Mouse (Mus musculus) urinary bladder, postnatal 25 days (tissue): ENCODE data around the gene Tnik.

Experiments
- DNase-seq: peaks from one replicate; pipeline ENCODE4 v3.0.0; 2022; ENCODE audit warnings: low spot score

Gene Tnik

DNA sequence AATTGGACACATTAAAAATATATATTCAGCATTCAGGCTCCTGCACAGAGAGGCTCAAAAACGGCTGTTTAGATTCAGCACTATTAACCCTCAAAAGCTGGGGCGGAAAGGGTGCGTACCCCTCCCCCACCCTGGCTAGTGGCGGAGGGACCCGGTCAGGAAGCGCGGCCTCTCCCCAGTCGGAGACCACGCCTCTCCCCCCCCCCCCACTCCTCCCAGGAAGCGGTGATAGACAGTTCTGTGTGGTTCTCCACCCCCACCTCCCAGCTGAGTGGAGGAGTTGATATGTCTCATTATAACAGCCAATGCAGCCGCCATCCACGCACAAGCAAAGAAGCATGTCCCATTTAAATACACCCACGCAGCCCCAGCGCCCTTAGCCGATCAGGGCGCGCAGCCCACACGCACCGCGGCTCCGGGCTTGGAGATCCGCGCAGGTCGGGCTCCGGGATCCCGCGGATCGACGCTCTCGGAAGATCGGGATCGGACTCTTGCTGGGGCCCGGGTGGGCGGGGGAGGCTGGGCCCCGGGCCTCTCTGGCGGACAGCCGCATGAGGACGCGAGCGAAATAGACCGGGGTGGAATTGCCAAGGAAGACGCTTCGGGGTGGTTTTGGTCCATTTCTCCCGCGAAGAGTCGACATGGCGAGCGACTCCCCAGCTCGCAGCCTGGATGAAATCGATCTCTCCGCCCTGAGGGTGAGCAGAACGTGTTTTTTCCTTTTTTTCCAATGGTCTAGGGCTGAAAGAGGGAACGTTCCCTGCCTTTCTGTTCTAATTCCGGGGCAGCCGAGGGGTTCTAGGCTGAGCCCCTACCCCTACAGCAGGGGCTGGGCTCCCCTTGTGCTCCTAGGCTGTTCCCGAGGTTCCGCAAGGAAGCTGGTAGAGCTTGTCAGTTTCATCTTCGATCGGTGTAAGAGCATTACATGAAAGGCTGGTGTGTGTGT, at the start of gene Tnik:
Gene Tnik (plus strand): TSS at position 213 of the 946 bp plus-strand sequence.
- peak; percentile 56 for DNase-seq

DNA sequence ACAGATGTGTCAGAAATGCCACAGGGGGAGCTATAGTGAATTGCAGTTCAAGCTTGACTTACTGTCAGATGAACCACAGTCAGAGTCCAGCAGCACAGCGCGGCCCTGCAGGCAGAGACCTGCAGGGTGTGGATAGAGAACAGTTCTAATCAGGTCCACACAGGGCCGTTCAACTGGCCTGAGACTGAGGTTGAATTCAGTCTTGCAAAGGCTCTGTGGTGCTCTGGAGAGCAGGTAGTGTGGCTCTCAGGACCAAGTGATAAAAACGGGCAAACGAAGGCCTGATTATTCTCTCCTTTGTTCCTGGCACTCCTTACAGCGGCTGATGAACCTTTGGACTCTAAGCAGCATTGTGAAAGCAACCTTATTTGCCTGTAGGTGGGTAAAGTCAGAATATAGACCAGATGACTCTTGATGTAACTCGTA, 48.1 kb upstream of the Tnik start:
- no peak for DNase-seq

DNA sequence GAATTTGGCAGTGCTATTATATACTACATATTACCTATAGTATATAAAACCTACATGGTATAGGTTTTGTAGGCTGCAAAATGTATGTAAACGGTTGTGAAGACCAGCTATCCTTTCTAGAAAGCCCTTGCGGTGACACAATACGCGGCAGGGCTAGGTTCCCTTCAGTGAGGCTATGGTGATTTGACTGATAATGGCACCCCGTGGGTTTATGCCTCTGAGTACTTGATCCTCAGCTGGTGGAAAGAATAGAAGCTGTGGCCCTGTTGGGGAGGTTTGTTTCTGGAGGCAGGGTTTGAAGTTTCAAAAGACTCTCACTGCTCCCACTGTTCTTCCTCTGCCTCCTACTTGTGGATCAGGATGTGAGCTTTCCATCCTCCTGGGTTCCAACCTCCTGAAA, 46.0 kb upstream of the Tnik start:
- DNase-seq, result no peak

DNA sequence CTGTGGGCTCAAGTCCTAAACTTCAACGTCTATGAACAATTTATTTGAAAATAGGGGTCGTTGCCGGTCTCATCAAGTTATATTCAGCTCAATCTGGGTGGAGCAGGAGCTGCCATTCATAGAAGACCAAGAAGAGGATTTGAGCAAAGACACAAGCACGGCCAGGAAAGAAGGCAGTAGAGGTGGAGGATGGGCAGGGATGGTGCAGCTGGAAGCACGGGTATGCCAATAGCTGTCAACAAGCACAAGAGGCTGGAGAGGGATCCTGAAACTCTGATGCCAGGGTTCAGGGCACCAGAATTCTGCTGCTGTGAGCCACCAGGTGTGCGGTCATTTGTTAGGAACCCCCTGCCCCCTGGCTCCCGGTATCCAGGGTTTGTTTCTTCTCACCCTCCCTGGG, 43.5 kb upstream of the Tnik start:
- DNase-seq, result no peak

DNA sequence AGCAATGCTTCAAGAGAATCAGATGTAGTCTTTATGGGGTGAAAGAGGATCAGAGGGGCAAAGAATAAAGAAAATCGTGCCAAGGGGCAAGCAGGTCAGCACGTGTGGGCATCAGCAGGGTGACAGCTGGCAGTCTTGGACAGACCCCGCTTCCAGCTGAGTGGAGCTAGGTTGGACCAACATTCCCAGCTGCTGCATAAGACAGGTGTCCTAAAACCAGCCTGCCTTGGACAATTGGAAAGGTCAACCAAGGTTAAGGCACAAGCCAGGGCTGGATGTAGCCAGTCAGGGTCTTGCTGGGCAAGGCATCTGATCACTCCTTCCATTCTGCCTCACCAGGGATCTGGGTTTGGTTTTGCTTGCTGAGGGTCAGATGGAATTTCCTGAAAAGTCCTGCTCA, 43.0 kb upstream of the Tnik start:
- no peak for DNase-seq

DNA sequence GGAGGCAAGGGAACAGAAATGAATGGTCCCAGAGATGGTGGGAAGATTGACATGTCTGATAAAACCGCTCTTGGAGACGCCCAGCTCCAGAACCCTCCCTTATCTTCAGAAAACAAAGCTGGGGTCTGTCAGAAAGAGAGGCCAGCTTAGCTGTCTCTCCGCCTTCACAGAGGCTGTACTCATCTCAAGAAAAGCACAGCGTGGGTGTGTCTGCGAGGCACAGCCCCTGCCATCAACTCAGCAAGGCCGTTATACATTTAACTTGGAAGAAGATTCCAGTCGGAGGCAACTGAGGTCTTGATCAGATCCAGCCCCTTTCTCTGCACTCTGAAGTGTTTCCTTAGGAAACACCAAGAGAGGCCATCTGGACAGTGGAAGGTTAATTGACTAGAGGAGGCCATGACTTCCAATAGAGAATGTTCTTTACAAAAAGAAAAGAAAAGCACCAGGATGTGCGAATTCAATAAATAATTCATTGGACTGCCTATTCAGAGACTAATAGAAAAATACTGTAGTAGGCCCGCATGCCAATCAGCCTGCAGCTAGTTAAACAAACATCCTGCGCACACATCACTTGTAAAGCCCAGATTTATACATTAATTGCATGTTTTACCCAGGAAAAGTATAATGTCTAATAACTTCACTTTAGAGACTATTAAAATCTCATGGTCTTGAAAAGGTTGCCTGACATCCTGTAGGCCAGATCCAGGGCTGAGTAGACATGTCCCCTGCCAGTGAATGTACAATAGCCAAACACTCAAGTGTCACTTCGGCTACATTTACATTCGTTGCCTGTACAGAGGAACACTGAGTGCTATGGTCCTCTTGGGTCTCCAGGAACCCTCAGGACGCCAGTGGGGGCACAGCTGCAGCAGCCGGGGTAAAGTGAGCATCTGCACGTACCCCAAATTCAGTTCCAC, 38.3 kb upstream of the Tnik start:
- no peak for DNase-seq

DNA sequence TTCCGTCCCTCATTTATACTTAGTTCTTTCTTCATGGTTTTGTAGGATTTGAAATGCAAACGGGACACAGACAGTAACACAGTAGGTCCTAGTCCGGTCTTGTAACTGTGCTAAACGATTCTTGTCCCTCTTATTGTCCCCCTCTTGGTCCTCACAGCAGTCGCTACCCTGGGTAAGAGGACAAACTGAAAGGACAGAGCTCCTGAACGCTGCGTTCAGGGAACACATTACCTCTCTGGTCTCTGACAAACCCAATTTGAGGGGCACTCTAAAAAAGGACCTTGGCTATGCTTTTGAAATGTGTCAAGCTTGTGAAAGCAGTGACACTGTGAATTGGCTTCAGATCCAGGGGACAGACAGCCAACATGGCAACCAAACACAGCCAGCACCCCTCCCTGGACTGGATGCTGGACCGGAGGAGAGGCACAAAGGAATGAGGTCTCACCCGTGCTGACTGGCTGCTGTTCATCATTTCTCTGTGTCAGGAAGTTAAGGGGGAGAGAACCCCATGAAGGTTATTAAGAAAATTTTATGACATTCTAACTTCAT, 37.6 kb upstream of the Tnik start:
- no peak for DNase-seq

DNA sequence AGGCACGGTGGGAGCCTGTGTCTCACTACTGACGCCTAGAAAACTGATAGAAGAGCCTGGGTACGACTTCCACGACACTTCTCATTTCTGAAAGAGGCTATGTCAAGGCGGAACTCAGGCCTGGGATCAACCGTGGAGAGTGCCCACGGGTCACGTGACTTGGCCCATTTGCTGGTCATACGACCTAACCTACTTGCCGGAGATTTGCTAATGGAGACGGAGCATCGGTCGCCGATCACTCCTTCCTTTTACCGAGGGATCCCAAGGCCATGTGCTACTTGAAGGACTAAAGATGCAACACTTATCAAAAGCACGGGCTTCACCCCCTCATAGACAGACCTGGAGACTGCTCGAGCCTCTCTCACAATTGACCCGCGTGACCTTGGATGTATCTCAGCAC, 36.8 kb upstream of the Tnik start:
- no peak for DNase-seq

DNA sequence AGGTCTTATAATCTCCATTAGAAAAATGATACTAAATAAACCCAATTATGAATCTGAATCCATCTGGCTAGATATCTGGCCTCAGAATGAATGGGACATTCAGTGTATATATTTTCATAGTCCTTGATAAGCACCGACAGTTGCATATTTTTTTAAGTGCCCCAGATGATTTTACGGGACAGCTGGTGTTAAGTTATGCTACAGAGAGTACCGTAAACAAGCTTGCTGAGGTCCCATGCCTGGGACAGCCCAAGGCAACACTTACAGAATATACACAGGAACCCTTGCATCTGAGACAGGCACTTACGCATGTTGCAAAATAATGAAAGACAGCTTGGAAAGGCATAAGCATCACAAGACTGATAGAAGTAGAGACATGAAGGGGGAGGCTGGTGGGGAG, 34.1 kb upstream of the Tnik start:
- no peak for DNase-seq

DNA sequence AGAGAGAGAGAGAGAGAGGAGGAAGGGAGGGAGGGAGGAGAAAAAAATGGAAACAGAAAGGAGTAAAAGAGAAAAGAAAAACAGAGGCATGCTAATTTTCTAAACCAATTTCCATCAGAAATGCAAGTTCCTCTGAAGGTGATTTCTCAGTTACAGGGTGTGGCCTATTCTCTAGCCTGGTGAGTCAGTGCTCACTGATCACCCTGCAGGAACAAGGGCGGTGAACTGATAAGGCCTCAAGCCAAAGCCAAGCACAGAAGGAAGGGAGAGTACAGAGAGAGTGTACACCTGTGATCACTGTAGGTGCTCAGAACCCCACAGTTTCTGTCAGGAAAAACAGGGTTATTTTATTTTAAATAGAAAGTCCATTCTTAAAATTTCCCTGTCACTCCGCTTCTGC, 33.5 kb upstream of the Tnik start:
- no peak for DNase-seq

DNA sequence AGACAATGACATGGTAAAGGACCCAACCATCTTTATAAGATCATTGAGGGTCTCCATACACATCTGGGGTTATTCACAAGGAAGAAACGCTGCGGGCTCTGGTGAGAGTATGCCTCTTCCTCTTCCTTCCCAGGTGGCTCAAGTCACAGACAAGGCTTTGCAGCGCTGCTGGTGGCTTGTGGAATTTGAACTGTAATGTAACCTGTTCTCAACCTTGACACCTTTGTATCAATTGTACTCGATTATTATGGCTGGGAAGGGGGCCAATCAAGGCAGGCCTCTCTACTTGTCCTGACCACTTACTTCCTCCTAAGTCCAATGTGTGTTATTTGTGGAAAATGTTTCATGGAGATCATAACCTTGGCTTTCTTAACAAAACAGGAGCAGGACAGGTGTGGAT, 30.1 kb upstream of the Tnik start:
- no peak for DNase-seq

DNA sequence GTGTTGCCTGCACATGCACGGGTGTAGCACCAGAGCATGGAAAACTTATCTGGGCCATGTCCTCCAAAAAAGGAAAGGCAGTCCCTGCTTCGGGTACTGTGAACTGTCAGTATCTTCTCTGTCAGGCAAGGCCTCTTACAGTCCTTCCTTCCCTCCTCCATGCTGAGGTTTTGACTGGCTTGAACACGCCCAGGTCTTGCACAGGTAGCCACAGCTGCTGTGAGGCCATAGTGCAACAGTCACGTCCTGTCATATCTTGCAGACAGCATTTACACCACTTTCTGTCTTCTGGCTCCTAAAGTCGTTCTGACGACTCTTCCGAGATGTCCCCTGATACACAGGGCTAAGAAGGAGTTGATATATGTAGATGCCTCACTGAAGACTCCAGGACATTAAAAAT, 28.8 kb upstream of the Tnik start:
- no peak for DNase-seq

DNA sequence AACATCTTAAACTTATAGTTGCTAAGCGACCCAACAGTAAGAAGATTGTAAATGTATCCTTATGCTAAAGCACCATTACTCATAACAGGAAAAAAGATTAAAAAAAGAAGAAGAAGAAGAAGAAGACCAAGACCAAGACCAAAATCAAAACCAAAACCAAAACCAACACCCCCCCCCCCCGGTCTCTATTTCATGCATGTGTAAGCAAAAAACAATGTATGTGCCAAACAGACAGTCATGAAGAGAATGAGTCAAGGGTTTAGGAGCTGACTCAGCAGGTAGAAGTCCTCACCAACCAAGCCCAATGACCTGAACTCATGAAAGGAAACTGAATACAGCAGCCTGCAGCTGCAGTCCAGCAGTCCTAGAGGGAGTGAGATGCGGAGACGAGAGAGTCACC, 26.3 kb upstream of the Tnik start:
- no peak for DNase-seq

DNA sequence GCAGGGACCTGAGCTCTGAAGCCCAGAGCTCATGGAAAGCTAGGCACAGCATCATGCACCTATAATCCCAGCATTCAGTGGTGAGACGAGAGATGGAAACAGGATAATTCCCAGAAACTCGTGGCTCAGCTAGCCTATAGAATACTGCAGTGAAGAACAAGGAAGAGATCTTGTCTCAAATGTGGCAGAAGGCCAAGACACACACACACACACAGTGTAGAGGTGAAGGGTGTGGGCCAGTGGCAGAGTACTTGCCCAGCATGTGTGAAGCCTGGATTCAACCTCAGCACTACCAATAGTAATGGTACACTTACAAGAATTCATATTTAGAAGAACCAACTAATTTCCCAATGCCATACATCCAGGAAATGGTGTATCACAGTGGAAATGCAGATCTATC, 24.9 kb upstream of the Tnik start:
- DNase-seq, result no peak

DNA sequence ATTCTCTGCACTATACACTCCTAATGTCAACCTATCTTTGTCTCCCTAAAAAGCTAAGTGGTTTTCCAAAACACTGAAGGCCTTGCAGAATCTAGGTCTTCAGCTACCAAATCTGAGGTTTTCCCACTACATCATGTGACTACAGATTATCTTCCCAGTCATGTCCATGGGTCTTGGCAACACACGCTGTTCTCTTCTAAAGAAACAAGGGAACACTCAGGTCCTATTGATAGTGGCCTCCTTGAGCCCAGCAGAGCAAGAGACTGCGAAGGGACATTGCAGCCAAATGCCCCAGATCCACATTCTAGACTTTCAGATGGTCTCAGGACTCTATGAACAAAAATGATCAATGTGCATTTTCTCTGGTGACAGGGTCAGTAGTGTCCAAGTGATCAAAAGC, 20.5 kb upstream of the Tnik start:
- DNase-seq, result no peak

DNA sequence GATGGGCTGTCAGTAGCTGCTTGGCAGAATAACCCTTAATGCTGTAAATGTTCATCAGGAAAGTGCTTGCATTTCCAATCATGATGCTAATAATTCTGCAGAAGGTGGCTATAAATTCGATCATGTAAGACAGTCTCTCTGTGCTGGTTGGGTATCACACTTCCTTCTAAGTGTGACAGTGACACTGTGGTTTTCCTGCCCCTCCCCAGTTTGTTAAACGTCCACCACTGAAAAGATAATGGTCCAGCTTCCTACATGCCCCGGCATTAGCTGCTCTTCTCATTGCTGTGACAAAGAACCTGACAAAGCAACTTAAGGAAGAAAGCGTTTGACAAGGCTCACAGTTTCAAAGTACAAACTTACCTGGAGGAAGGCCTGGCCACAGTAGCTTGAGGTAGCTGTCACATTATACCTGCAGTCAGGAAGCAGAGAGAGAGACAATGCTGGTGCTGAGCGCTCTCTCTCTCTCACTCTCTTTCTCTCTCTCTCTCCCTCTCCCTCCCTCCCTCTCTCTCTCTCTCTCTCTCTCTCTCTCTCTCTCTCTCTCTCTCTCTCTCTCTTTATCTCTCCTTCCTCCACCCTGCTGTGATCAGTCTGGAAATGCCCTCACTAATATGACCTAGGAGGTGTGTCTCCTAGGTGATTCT, 18.6 kb upstream of the Tnik start:
- DNase-seq, result no peak

DNA sequence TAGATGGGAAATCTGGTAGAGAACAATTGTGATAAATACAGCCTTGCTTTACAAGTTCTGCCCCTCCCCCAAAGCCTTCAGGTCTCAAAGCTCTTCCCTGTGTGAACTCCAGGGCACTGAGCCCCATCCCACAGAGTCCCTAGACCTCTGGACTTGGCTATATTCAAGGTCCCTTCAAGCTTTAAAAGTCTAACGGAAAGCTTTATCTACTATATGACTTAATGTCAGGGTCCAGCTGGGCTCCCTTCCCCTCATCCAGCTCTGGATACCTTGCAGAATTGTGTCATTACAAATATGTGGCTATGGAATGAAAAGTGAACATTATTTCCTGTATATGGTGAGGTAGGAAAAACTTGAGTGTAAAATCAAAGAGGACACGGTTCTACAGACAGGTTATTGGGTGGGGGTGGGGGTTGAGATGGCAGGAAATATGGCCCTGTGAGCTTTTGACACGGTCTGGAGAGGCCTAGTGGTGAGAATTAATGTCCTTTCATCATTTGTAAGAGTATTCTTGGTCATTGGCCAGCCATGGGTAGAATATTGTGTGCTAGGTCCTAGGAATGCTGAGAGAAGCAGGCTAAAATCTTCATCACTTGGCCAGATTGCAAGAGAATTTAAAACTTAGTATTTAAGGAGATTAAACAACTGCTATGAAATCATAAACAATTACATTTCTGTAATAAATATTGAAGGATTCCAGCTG, 14.6 kb upstream of the Tnik start:
- DNase-seq, result no peak

DNA sequence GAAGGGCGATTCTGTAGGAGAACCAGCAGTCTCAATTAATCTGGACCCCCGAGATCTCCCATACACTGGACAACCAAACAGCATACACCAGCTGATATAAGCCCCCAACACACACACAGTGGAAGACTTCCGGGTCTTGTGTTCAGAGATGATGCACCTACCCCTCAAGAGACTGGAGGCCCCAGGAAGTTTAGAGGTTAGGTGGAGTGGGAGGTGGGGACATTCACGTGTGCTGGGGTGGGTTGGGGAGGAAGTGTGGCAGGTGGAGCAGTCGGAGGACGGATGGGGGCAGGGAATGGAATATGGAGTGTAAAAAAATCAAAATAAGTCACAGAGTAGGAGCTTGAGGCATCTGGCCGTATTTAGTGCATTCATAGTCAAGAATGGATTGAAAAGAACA, 7.3 kb upstream of the Tnik start:
- no peak for DNase-seq

DNA sequence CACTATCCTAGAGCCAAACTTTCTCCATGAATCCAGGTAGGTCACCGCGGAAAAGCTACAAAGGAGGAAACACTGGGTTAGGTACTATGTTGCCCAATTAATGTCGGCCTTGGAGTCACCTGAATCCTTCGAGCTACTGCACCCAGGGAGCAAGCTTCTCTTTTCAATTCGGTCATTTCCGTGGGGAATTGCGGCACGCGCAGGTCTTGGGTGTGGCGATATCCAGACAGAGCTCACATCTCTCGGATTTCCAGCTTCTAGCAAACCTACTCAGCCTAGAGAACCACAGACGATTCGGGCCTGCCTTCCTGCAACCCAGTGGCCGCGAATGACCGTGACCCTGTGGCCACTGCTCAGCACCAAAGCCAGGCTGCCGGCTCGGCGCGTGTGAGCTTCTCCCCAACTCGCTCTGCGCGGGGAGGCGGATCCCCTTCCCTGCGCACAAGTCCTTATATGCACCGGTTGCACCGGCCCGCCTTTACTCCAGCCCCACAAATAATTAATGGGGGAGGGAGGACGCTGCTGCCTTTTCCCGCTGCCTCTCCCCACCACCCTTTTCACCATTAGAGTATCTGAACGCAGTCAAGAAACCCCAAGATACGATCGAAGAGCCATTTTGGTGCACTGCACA, 528 bp upstream of the Tnik start:
- DNase-seq, result peak; percentile 50

DNA sequence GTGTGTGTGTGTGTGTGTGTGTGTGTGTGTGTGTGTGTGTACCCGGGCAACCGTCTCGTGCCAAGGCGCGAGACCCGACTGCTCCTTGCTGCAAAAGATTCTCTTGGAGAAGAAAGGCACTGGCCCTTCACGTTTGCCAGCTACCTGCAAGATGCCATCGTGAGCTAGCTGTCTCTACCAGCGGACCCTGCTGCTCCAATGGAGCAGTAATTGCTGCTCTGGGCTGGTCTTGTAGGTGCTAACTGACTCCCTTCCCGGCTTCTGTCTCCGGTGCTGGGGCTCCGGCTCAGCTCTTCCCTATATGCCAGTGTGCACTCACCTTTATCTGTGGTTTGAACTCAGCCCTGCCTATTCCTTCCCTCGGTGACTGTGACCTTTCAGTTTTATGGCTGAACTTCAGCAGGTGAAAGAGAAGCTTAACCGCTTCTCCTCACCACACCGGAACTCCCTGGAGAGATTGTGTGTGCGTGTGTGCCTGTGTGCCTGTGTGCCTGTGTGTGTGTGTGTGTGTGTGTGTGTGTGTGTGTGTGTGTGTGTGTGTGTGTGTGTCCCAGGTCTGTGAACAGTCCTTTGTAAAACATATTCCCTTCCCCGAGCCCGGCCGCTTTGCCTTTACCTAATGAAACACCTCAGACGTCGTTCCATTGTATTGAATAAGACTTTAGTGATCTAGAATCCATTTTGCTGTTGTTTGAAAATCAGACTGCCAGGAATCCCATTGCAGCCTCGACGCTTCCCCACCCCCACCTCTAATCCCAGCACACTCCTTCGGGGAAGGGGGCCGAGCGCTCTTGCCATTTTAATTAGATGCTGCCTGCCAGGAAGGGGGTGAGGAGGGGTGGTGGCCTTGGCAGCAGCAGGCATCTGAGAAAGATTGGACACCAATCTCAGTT, 1.2 kb downstream of the Tnik start:
- DNase-seq, result peak; percentile 13
